In the genomic region with DNA sequence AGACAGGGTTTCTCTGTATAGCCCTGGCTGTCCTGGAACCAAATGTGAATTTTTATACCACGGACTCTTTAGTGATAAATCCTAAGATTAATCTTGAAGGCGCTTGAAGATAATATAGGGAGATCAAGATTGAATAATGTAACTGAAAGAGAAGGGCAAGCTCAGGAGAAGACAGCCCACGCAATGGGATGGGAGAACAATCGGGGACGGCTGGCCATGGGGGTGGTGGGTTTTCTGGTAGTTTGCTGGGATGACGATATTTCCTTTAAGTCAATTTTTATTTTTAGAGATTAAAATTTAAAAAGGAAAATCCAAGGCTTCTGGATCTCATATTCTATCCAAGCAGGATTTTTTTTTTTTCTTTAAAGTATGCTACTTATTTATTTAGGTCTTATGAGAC, we compare ENCODE assay signal across 8 mouse cellular contexts. TPM values are rescaled to one million over a fixed set of nuclear protein-coding genes. Genes with fewer than 3 reads are reported as not detected.
DNase-seq lines count a peak whose midpoint lies in the region; ATAC-seq and TF ChIP-seq lines count a peak whose summit lies in the region.

No protein-coding gene starts in this region.

- peak overlapping the region; percentile 63 for H3K9ac ChIP-seq in heart, postnatal 0 days (replicated peaks; ENCODE audit: low read depth, low read length)
- peak overlapping the region; percentile 40 for H3K9ac ChIP-seq in intestine, embryonic 14.5 days (ENCODE audit: low read length)
- H3K9ac ChIP-seq in midbrain, postnatal 0 days (replicated peaks; ENCODE audit: low read length, poor library complexity, severe bottlenecking) = peak overlapping the region; percentile 71; the same call in 1 of the 2 replicates

- no peak for TF ChIP-seq EP300 in heart, postnatal 0 days (IDR thresholded peaks at IDR 0.05; ENCODE audit: low read depth)

- H3K27me3 ChIP-seq in heart, postnatal 0 days (ENCODE audit: control insufficient read depth, insufficient read depth, low read length) = no peaks in the 10 kb centered on the region
- H3K27me3 ChIP-seq in embryonic facial prominence, embryonic 10.5 days (replicated peaks; ENCODE audit: low read depth, poor library complexity, severe bottlenecking) = 0 out of 2 replicates have a peak, but pooled peaks cover 4% of the 10 kb centered on the region
- no peaks in the 10 kb centered on the region for H3K27me3 ChIP-seq in intestine, embryonic 14.5 days (replicated peaks; ENCODE audit: control insufficient read depth, insufficient read depth, low read length)
- no peaks in the 10 kb centered on the region for H3K27me3 ChIP-seq in midbrain, postnatal 0 days (ENCODE audit: insufficient read depth, low read length)

- DNase-seq in heart, postnatal 0 days (ENCODE audit: low spot score) = no peak
- no peak for DNase-seq in heart, postnatal 14 days
- DNase-seq in embryonic facial prominence, embryonic 10.5 days (ENCODE audit: low spot score) = no peak
- DNase-seq in intestine, embryonic 14.5 days (ENCODE audit: low spot score) = no peak
- no peak for DNase-seq in midbrain, postnatal 0 days (ENCODE audit: low spot score)
- no peak for DNase-seq in gastrocnemius, postnatal 4 days (ENCODE audit: low spot score in 2 of 2)
- no peak for DNase-seq in urinary bladder, postnatal 10 days (ENCODE audit: low spot score)

- no peak for TF ChIP-seq CTCF in heart, postnatal 0 days (IDR thresholded peaks at IDR 0.05; ENCODE audit: low read depth)
- no peak for TF ChIP-seq CTCF in midbrain, postnatal 0 days (IDR thresholded peaks at IDR 0.05)

- H3K36me3 ChIP-seq in heart, postnatal 0 days (replicated peaks; ENCODE audit: control insufficient read depth, insufficient read depth, low read length) = peaks cover 2% of the 10 kb centered on the region; the same call in 1 of the 2 replicates
- H3K36me3 ChIP-seq in embryonic facial prominence, embryonic 10.5 days (replicated peaks) = peaks cover 15% of the 10 kb centered on the region; the same call in 1 of the 2 replicates
- H3K36me3 ChIP-seq in intestine, embryonic 14.5 days (ENCODE audit: control insufficient read depth, insufficient read depth, low read length) = peaks cover 11% of the 10 kb centered on the region; the same call in 1 of the 2 replicates
- peaks cover 25% of the 10 kb centered on the region for H3K36me3 ChIP-seq in midbrain, postnatal 0 days (ENCODE audit: insufficient read depth, low read length)

- peak overlapping the region; percentile 60 for H3K4me3 ChIP-seq in heart, postnatal 0 days (ENCODE audit: low read depth, low read length)
- peak overlapping the region; percentile 67 for H3K4me3 ChIP-seq in embryonic facial prominence, embryonic 10.5 days
- peak overlapping the region; percentile 40 for H3K4me3 ChIP-seq in intestine, embryonic 14.5 days (ENCODE audit: low read depth, low read length)
- H3K4me3 ChIP-seq in midbrain, postnatal 0 days (ENCODE audit: low read depth, low read length) = peak overlapping the region; percentile 63

- WGBS in heart, postnatal 0 days = 40% methylated on average over 6 of the region's 6 CpGs
- WGBS in embryonic facial prominence, embryonic 10.5 days = 56% methylated on average over 6 of the region's 6 CpGs
- WGBS in intestine, embryonic 14.5 days = 35% methylated on average over 6 of the region's 6 CpGs
- 50% methylated on average over 6 of the region's 6 CpGs for WGBS in midbrain, postnatal 0 days

- no peaks in the 10 kb centered on the region for H3K9me3 ChIP-seq in heart, postnatal 0 days (replicated peaks; ENCODE audit: control insufficient read depth, low read length)
- no peaks in the 10 kb centered on the region for H3K9me3 ChIP-seq in embryonic facial prominence, embryonic 10.5 days
- H3K9me3 ChIP-seq in intestine, embryonic 14.5 days (ENCODE audit: control insufficient read depth, low read length) = no peaks in the 10 kb centered on the region
- H3K9me3 ChIP-seq in midbrain, postnatal 0 days (ENCODE audit: low read length) = no peaks in the 10 kb centered on the region

- ATAC-seq in heart, postnatal 0 days (ENCODE audit: insufficient read depth, low read depth) = no peak
- ATAC-seq in intestine, embryonic 14.5 days (replicated peaks; ENCODE audit: low FRiP score, low TSS enrichment, low read depth) = 0 out of 2 replicates have a peak, but pooled peaks have one; percentile 12
- ATAC-seq in midbrain, postnatal 0 days (ENCODE audit: low FRiP score) = no peak
- ATAC-seq in megakaryocyte-erythroid progenitor cell, adult 5-6 weeks (replicated peaks; ENCODE audit: low FRiP score, low TSS enrichment, poor library complexity, severe bottlenecking) = no peak

- H3K4me2 ChIP-seq in heart, postnatal 0 days (ENCODE audit: low read depth, low read length) = peak overlapping the region; percentile 99
- H3K4me2 ChIP-seq in intestine, embryonic 14.5 days (ENCODE audit: low read length) = peak overlapping the region; percentile 85
- peak overlapping the region; percentile 76 for H3K4me2 ChIP-seq in midbrain, postnatal 0 days (ENCODE audit: low read depth, low read length, poor library complexity, severe bottlenecking)

- peaks cover 20% of the 10 kb centered on the region for H3K4me1 ChIP-seq in heart, postnatal 0 days (ENCODE audit: control insufficient read depth, insufficient read depth)
- peaks cover 17% of the 10 kb centered on the region for H3K4me1 ChIP-seq in embryonic facial prominence, embryonic 10.5 days
- H3K4me1 ChIP-seq in intestine, embryonic 14.5 days (replicated peaks; ENCODE audit: control insufficient read depth, insufficient read depth, low read length) = peaks cover 12% of the 10 kb centered on the region
- peaks cover 8% of the 10 kb centered on the region; the same call in 1 of the 2 replicates for H3K4me1 ChIP-seq in midbrain, postnatal 0 days (ENCODE audit: insufficient read depth, low read length)

- H3K27ac ChIP-seq in heart, postnatal 0 days (ENCODE audit: low read depth) = no peak overlapping the region
- peak overlapping the region; percentile 72 for H3K27ac ChIP-seq in embryonic facial prominence, embryonic 10.5 days (replicated peaks)
- peak overlapping the region; percentile 48; the same call in 1 of the 2 replicates for H3K27ac ChIP-seq in intestine, embryonic 14.5 days (ENCODE audit: low read depth)
- peak overlapping the region; percentile 27; the same call in 1 of the 2 replicates for H3K27ac ChIP-seq in midbrain, postnatal 0 days (ENCODE audit: low read depth, low read length)

- intact Hi-C loops in heart, postnatal 14 days (cut with DNase I) = no loop called here

RNA-seq across cellular contexts. Expression of a gene that starts 10.0 kb away (rescaled TPM):
- total RNA-seq in heart, postnatal 0 days (2014; rRNA removed; ENCODE audit: low replicate concordance) = 37.3 and 58.5 TPM in 2 replicates
- polyA plus RNA-seq in heart, postnatal 0 days (2015; fragmentation: Nextera tagmentation; extraction: Ambion mirVana) = 38.9 and 43.8 TPM in 2 replicates
- 10 to 100 TPM; 29.0 to 31.8 TPM for total RNA-seq in heart, postnatal 14 days (2021)
- 40.5 and 41.4 TPM in 2 replicates for polyA plus RNA-seq in embryonic facial prominence, embryonic 10.5 days (2016; fragmentation: Nextera tagmentation; extraction: Ambion mirVana)
- 58.5 and 66.6 TPM in 2 replicates for polyA plus RNA-seq in intestine, embryonic 14.5 days (2014; fragmentation: Nextera tagmentation; extraction: Ambion mirVana)
- total RNA-seq in midbrain, postnatal 0 days (2014; rRNA removed) = 239 and 286 TPM in 2 replicates
- polyA plus RNA-seq in midbrain, postnatal 0 days (2015; fragmentation: Nextera tagmentation; extraction: Ambion mirVana) = 275 and 319 TPM in 2 replicates
- 9.4 and 9.8 TPM in 2 replicates for total RNA-seq in megakaryocyte-erythroid progenitor cell, adult 5-6 weeks (2014; fragmentation: Nextera tagmentation)
- total RNA-seq in megakaryocyte-erythroid progenitor cell, adult 5-6 weeks (2017) = 2.4 and 7.8 TPM in 2 replicates
- total RNA-seq in gastrocnemius, postnatal 4 days (2021) = 10 to 100 TPM; 45.0 to 47.7 TPM

RNA-seq across cellular contexts. Expression of a gene that starts 10.0 kb away (rescaled TPM):
- 3.8 and 21.3 TPM in 2 replicates for total RNA-seq in heart, postnatal 0 days (2014; rRNA removed; ENCODE audit: low replicate concordance)
- 39.7 and 41.8 TPM in 2 replicates for polyA plus RNA-seq in heart, postnatal 0 days (2015; fragmentation: Nextera tagmentation; extraction: Ambion mirVana)
- total RNA-seq in heart, postnatal 14 days (2021) = 10 to 100 TPM; 53.0 to 62.2 TPM
- polyA plus RNA-seq in embryonic facial prominence, embryonic 10.5 days (2016; fragmentation: Nextera tagmentation; extraction: Ambion mirVana) = 40.8 and 41.1 TPM in 2 replicates
- polyA plus RNA-seq in intestine, embryonic 14.5 days (2014; fragmentation: Nextera tagmentation; extraction: Ambion mirVana) = 20.8 and 23.6 TPM in 2 replicates
- 7.9 and 12.5 TPM in 2 replicates for total RNA-seq in midbrain, postnatal 0 days (2014; rRNA removed)
- 29.1 and 31.0 TPM in 2 replicates for polyA plus RNA-seq in midbrain, postnatal 0 days (2015; fragmentation: Nextera tagmentation; extraction: Ambion mirVana)
- total RNA-seq in megakaryocyte-erythroid progenitor cell, adult 5-6 weeks (2014; fragmentation: Nextera tagmentation) = 30.3 and 38.1 TPM in 2 replicates
- total RNA-seq in megakaryocyte-erythroid progenitor cell, adult 5-6 weeks (2017) = 2.3 and 31.3 TPM in 2 replicates
- 100 to 1,000 TPM; 100 to 115 TPM for total RNA-seq in gastrocnemius, postnatal 4 days (2021)

RNA-seq across cellular contexts. Expression of a gene that starts 20.0 kb away (rescaled TPM):
- 0.23 and 1.1 TPM in 2 replicates for total RNA-seq in heart, postnatal 0 days (2014; rRNA removed; ENCODE audit: low replicate concordance)
- polyA plus RNA-seq in heart, postnatal 0 days (2015; fragmentation: Nextera tagmentation; extraction: Ambion mirVana) = 0.15 and 0.18 TPM in 2 replicates
- total RNA-seq in heart, postnatal 14 days (2021) = under 1 TPM; 0.32 to 0.55 TPM
- 0.45 and 0.60 TPM in 2 replicates for polyA plus RNA-seq in embryonic facial prominence, embryonic 10.5 days (2016; fragmentation: Nextera tagmentation; extraction: Ambion mirVana)
- polyA plus RNA-seq in intestine, embryonic 14.5 days (2014; fragmentation: Nextera tagmentation; extraction: Ambion mirVana) = 0.83 and 1.2 TPM in 2 replicates
- 0.66 and 1.8 TPM in 2 replicates for total RNA-seq in midbrain, postnatal 0 days (2014; rRNA removed)
- 0.88 and 1.0 TPM in 2 replicates for polyA plus RNA-seq in midbrain, postnatal 0 days (2015; fragmentation: Nextera tagmentation; extraction: Ambion mirVana)
- total RNA-seq in megakaryocyte-erythroid progenitor cell, adult 5-6 weeks (2014; fragmentation: Nextera tagmentation) = 2.4 and 2.6 TPM in 2 replicates
- 0.23 TPM in 1 of 2 replicates, not detected in the other for total RNA-seq in megakaryocyte-erythroid progenitor cell, adult 5-6 weeks (2017)
- total RNA-seq in gastrocnemius, postnatal 4 days (2021) = 1 to 10 TPM in 1 of 2 experiments, under 1 TPM in 1; 0.73 to 1.1 TPM

RNA-seq across cellular contexts. Expression of a gene that starts 43.9 kb away (rescaled TPM):
- total RNA-seq in heart, postnatal 0 days (2014; rRNA removed; ENCODE audit: low replicate concordance) = 1.9 and 2.2 TPM in 2 replicates
- 1.1 TPM in 2 replicates for polyA plus RNA-seq in heart, postnatal 0 days (2015; fragmentation: Nextera tagmentation; extraction: Ambion mirVana)
- 1 to 10 TPM; 1.4 to 2.8 TPM for total RNA-seq in heart, postnatal 14 days (2021)
- 3.8 and 4.2 TPM in 2 replicates for polyA plus RNA-seq in embryonic facial prominence, embryonic 10.5 days (2016; fragmentation: Nextera tagmentation; extraction: Ambion mirVana)
- polyA plus RNA-seq in intestine, embryonic 14.5 days (2014; fragmentation: Nextera tagmentation; extraction: Ambion mirVana) = 1.5 and 1.6 TPM in 2 replicates
- total RNA-seq in midbrain, postnatal 0 days (2014; rRNA removed) = 3.2 and 3.4 TPM in 2 replicates
- 1.5 and 1.9 TPM in 2 replicates for polyA plus RNA-seq in midbrain, postnatal 0 days (2015; fragmentation: Nextera tagmentation; extraction: Ambion mirVana)
- 0.77 and 1.9 TPM in 2 replicates for total RNA-seq in megakaryocyte-erythroid progenitor cell, adult 5-6 weeks (2014; fragmentation: Nextera tagmentation)
- total RNA-seq in megakaryocyte-erythroid progenitor cell, adult 5-6 weeks (2017) = 1.3 and 1.4 TPM in 2 replicates
- total RNA-seq in gastrocnemius, postnatal 4 days (2021) = 10 to 100 TPM; 36.6 to 38.2 TPM

RNA-seq across cellular contexts. Expression of a gene that starts 48.3 kb away (rescaled TPM):
- total RNA-seq in heart, postnatal 0 days (2014; rRNA removed; ENCODE audit: low replicate concordance) = 129 and 138 TPM in 2 replicates
- 74.0 and 80.5 TPM in 2 replicates for polyA plus RNA-seq in heart, postnatal 0 days (2015; fragmentation: Nextera tagmentation; extraction: Ambion mirVana)
- total RNA-seq in heart, postnatal 14 days (2021) = 100 to 1,000 TPM; 169 to 170 TPM
- 95.3 and 101 TPM in 2 replicates for polyA plus RNA-seq in embryonic facial prominence, embryonic 10.5 days (2016; fragmentation: Nextera tagmentation; extraction: Ambion mirVana)
- polyA plus RNA-seq in intestine, embryonic 14.5 days (2014; fragmentation: Nextera tagmentation; extraction: Ambion mirVana) = 83.4 and 90.5 TPM in 2 replicates
- total RNA-seq in midbrain, postnatal 0 days (2014; rRNA removed) = 42.8 and 46.7 TPM in 2 replicates
- polyA plus RNA-seq in midbrain, postnatal 0 days (2015; fragmentation: Nextera tagmentation; extraction: Ambion mirVana) = 37.7 and 38.1 TPM in 2 replicates
- 61.9 and 65.5 TPM in 2 replicates for total RNA-seq in megakaryocyte-erythroid progenitor cell, adult 5-6 weeks (2014; fragmentation: Nextera tagmentation)
- total RNA-seq in megakaryocyte-erythroid progenitor cell, adult 5-6 weeks (2017) = 60.3 and 82.2 TPM in 2 replicates
- total RNA-seq in gastrocnemius, postnatal 4 days (2021) = 100 to 1,000 TPM; 183 to 188 TPM
